Mouse (Mus musculus): ENCODE data around the gene Olfr1222.
"Not testable (repeated sequence)": the region's sequence is repeated elsewhere in the genome, so short reads cannot be mapped to it uniquely, and the experiment has no call there.

Olfr1222 gene

DNA sequence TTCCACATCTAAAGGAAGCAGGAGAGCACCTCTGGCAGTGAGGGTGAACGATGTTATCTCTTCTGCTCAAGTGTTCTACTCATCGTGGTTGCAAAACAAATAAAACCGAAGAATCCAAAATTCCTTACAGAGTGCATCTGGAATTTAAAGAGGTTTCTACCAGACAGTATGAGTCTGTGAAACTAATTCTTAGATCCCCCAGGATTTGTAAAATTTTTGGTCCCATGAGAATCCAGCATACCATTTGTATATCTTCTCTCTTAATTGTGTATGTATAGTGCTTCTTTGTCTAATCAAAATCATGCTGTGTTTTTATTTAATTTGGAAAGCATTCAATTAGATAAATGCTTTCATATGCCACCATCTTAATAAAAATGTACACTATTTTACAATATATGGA lies at the start of gene Olfr1222:
Gene Olfr1222, minus strand, starts transcription at position 101 of the 400 bp plus-strand sequence.
- DNase-seq (ENCODE audit: low spot score), result no peak

- no peak for DNase-seq (ENCODE audit: low spot score)
Observed at GRCm38 (mm10) chr2:89174569-89174968, 41.7 kb upstream of the Olfr1222 start, which contains the start of gene Olfr1225. Gene Olfr1225, minus strand, starts transcription at chr2:89174669.

GRCm38 (mm10) chr2:89164711-89165110 lies 31.9 kb upstream of the Olfr1222 start:
- not testable (repeated sequence) for DNase-seq (ENCODE audit: low spot score)

DNA sequence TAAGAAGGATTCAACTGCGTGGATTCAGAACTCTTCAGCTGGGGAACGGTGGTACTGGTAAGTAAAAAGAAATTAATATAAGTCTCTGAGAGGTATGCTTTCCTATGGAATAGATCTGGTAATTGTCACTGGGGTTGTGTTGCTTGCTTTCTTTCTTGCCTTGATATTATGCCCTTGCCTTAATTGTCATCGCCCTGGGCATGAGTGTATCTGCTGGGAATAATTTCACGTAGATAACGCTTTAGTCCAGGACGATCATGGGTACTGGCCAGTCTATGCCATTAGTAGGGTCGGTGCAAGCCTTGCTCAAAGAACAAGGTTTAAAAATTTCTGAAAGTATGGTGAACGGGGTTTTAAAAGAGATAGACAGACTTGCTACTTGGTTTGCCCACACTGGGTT lies 31.1 kb upstream of the Olfr1222 start, which contains the start of gene Olfr1224-ps1:
Gene Olfr1224-ps1, minus strand, starts transcription at position 101 of the 400 bp plus-strand sequence.
- not testable (repeated sequence) for DNase-seq (ENCODE audit: low spot score)

- DNase-seq (ENCODE audit: low spot score), result no peak
Observed at GRCm38 (mm10) chr2:89151460-89151859, 18.6 kb upstream of the Olfr1222 start, which contains the start of gene Olfr1223. Gene Olfr1223, minus strand, starts transcription at chr2:89151560.

- DNase-seq (ENCODE audit: low spot score), result no peak
Observed at GRCm38 (mm10) chr2:89117183-89117582, 15.7 kb downstream of the Olfr1222 start, which contains the start of gene Olfr1221. Gene Olfr1221, minus strand, starts transcription at chr2:89117283.

DNA sequence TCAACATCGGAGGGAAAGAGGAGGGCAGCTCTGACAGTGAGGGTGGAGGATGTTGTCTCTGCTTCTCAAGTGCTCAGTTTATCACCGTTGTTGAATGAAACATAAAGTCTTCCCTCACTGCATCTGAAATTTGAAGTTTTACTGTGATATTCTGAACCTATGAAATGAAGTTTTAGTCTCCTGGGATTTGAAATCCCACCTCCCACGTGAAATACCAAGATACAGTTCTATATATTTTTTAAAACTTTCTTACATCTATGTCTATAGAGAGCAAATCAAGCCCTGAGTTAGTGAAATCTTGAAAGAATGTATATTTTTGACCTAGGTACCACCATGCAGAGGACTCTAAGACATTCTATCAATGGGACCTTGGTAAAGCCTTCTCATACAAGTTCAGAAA lies 26.1 kb downstream of the Olfr1222 start, which contains the start of gene Olfr1220:
Gene Olfr1220, minus strand, starts transcription at position 101 of the 400 bp plus-strand sequence.
- no peak for DNase-seq (ENCODE audit: low spot score)

DNA sequence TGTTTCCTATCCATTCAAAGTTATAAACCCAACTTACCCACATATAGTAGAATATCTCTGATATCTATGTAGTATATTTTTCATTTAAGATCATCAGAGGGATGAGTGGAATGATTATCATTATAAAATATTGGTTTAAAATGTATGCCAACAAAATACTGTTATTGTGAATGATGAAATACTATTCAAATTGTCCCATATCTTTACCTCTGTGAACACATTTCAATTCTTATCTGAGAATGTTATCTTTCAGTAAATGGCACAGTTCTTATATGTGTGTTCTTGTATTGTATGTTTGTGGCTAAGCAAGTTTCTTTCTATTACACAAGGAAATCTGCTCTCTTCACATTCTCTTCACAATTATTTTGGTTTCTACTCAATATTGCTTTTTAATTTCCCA lies 27.2 kb downstream of the Olfr1222 start:
- no peak for DNase-seq (ENCODE audit: low spot score)

- no peak for DNase-seq (ENCODE audit: low spot score)
Observed at GRCm38 (mm10) chr2:89093848-89094247, 39.0 kb downstream of the Olfr1222 start.

DNA sequence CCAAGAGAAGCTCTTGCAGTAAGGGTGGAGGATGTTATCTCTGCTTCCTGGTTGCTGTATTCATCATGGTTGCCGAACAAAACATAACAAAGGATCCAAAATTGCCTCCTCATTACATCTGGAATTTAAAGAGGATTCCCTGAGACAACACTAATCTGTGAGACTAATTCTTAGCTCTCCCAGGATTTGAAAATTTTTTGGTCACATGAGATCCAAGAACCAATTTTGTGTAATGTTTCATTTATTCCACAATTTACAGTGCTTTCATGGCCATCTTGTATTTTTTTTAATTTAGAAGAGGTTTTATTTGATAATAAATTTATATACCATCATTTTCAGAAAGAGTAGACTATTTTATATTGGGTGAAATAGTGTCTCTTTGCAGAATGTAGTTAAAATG lies 49.4 kb downstream of the Olfr1222 start, which contains the start of gene Olfr1219:
Gene Olfr1219, minus strand, starts transcription at position 101 of the 400 bp plus-strand sequence.
- DNase-seq (ENCODE audit: low spot score), result no peak

DNA sequence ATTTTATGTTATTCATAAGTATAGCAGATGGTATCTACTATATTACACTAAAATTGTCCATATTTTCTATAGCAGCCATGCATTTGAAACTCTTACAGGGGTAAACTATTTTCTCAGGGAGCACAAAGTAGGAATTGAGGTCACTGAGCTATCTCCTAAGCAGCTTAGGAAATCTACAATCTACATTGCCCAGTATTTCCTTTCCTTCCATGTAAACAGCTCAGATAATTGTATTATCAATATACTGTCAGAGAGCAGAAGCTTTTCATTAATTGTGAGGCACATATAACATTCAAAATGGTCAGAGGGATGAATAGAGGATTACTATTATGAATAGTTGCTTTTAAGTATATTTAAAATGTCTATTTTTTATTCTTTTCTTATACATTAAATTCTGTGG lies 51.4 kb downstream of the Olfr1222 start:
- DNase-seq (ENCODE audit: low spot score), result no peak

Measured in urinary bladder, postnatal 14 days (tissue).